Mouse (Mus musculus): Measurements from ENCODE around the gene Insc.

Insc gene

GRCm38 (mm10) chr7:114762660-114763059 is 19.2 kb downstream of the Insc start:
- no peak for DNase-seq (ENCODE audit: low read depth, low spot score)

- DNase-seq (ENCODE audit: low read depth, low spot score): no peak
Observed at GRCm38 (mm10) chr7:114765273-114765672, 21.8 kb downstream of the Insc start.

- DNase-seq (ENCODE audit: low read depth, low spot score): no peak
Observed at GRCm38 (mm10) chr7:114766523-114766922, 23.0 kb downstream of the Insc start.

DNA sequence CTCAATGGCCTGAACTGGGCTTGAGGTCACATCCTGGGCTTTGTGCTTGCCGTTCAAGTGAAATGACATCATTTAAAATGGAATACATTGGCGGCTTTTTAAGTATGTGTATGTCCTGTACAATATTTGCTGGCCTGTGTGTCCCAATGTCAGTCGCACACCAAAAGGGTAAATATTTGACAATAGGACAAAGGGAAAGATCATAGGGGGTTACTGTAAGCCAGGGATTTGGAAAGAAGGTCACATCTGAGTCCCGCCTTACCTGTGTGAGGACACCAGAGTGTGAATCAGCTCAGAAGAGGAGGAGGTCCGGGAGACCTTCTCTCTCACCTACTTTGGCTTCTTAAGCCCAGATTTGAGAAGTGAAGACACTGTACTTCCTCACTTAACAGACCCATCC is 25.0 kb downstream of the Insc start:
- DNase-seq (ENCODE audit: low read depth, low spot score): no peak

GRCm38 (mm10) chr7:114769041-114769440 is 25.5 kb downstream of the Insc start:
- no peak for DNase-seq (ENCODE audit: low read depth, low spot score)

GRCm38 (mm10) chr7:114770586-114770985 is 27.1 kb downstream of the Insc start:
- no peak for DNase-seq (ENCODE audit: low read depth, low spot score)

DNA sequence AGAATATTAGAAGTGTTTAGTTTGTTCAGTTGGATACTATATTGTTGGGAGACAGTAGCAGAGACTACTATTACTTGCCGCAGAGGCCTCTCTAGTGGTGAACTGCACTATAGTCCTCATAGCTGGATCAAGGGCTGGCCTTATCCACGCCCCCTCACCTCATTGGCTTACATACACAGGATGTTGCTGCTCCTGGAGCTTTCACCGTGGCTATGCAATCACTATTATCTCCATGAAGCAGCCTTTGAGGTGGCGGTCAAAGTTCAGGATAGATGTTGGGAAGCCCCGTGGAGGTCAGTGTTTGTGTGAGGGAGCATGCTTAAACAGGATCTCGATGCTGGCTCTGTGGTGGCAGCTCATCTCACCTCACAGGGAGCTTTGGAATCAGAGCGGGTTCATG is 28.3 kb downstream of the Insc start:
- DNase-seq (ENCODE audit: low read depth, low spot score): no peak

GRCm38 (mm10) chr7:114773781-114774180 is 30.3 kb downstream of the Insc start:
- no peak for DNase-seq (ENCODE audit: low read depth, low spot score)

GRCm38 (mm10) chr7:114775856-114776255 is 32.4 kb downstream of the Insc start:
- no peak for DNase-seq (ENCODE audit: low read depth, low spot score)

DNA sequence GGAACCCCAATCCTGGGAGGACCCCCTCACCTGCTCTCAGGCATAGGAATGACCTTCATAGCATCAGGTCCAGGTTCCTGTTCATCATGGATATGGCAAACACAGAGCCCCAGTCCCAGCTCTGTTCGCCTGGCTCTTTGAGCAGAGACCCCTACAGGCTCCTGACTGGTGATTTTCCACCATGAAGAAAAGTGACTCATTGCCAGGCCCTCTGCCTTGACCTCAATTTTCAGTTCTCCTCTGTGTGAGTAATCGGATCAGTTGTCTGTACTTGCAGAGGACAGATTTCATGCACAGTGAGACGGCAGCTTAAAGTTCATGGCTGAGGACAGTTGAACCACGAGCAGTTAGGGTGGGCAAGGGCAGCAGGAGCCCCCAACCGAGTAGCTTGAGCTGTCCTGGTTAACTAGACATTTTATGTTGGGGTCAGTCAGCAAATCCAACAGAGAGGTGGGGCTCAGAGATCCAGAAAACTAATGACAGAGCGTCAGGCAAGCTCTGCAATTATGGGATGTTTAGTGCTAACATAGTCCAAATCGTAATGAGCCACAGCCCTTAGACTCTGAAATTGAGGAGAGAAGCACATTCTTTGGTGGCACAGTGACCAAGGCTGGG is 34.8 kb downstream of the Insc start:
- DNase-seq (ENCODE audit: low read depth, low spot score): no peak

DNA sequence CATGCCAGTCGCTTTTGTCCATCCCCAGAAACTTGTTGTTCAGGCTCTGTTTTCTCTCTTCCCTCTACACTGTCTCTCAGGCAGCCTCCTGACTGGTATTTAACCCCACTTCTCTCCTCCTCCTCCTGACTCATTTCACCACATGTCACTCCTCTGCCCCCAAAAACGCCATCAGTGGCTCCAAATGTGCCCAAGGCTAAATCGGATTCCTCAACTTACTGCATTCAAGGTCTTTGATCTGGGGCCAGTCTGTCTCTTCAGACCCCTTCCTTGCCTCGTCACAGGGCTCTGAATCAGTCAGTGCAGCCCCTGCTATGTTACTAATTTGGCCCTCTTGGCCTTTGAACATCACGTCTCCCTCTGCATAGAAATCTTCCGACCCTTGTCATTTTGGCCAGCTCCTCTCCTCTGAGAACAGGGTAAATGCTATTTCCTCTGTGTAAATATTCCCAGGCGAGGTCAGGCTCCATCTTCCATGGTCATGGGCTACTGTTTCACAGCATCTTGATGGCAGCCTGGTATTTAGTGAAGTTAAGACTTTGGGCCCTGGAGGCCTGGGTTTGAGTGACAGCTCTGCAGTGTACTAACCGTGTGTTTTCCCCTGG is 35.7 kb downstream of the Insc start:
- no peak for DNase-seq (ENCODE audit: low read depth, low spot score)

DNA sequence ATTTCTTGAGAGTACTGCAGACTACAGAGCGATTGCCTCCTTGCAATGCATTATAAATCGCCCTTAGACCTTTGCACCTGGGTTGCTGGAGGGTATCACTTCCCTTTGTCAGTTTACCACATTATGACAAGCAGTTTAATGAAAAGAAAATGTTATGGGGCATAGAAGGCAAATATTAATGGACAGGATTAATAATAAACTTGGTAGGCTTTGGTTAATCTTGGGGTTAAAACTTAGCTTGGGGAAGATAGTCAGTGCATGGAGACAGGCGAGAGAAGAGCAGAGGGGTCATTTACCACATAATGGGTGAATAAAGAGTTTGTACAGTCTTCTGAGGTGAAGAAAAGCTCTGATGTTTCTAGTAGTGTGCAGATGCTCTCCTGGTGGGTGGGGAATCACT is 39.8 kb downstream of the Insc start:
- no peak for DNase-seq (ENCODE audit: low read depth, low spot score)

- no peak for DNase-seq (ENCODE audit: low read depth, low spot score)
Observed at GRCm38 (mm10) chr7:114791087-114791486, 47.6 kb downstream of the Insc start.

GRCm38 (mm10) chr7:114792026-114792425 is 48.5 kb downstream of the Insc start:
- DNase-seq (ENCODE audit: low read depth, low spot score): no peak

DNA sequence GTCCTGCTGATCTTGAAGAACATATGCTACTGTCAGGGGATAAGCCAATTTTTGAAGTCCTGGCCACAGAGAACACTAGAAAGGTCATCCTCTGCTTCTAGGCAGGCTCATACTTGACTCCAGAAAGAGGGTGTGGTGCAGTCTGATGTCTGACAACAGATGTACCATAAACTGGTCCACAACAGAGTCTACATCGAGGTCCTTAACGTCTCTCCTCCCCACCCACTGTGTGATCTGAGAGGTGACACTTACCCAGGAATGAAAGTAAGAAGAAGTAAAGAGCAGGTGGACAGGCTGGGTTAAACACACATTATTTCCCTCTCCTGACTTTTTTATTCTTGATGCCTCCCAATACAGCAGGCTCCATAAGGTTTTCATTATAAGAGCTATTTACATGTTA is 50.9 kb downstream of the Insc start:
- no peak for DNase-seq (ENCODE audit: low read depth, low spot score)

- DNase-seq (ENCODE audit: low read depth, low spot score): no peak
Observed at GRCm38 (mm10) chr7:114802576-114802975, 59.1 kb downstream of the Insc start.

DNA sequence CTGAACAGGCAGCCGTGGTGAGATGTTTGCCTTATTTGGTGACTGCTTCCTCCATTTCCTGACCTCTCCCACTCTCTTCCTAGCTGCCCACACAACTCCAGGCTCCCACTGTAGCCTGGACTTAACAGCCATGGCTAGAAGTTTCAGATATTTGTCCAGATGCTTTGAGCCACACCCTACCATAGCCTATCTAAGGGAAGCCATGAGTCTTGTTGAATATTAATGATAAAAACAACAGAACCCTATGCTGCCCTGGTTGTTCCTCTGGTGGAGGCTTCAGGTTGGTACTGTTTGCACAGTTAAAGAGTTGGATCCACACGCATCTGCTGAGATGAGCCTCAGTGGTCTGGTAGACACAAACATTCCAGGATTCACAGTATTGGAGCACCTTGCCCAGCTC is 61.8 kb downstream of the Insc start:
- no peak for DNase-seq (ENCODE audit: low read depth, low spot score)

GRCm38 (mm10) chr7:114807343-114807742 is 63.8 kb downstream of the Insc start:
- DNase-seq (ENCODE audit: low read depth, low spot score): no peak

DNA sequence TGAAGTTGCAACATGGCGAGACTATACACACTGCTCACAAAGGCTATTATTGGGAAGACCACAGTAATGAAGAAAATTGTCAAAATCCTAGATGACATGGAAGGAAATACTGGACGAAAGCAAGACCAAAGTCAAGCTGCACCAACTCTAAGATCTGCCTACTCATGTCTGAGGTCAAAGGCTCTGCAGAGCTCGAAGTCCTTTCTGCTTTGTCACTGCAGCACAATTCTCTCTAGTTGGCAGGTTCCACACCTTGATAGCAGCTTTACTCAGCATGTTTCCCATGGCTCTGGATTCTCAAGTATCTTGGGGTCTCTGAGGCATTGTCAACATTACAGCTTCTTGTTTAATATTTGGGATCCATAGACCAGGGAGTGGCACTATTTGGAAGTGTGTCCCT is 64.8 kb downstream of the Insc start:
- DNase-seq (ENCODE audit: low read depth, low spot score): no peak

GRCm38 (mm10) chr7:114817291-114817806 is 73.9 kb downstream of the Insc start:
- peak; percentile 89 for DNase-seq (ENCODE audit: low read depth, low spot score)

GRCm38 (mm10) chr7:114817879-114818278 is 74.4 kb downstream of the Insc start:
- DNase-seq (ENCODE audit: low read depth, low spot score): no peak

DNA sequence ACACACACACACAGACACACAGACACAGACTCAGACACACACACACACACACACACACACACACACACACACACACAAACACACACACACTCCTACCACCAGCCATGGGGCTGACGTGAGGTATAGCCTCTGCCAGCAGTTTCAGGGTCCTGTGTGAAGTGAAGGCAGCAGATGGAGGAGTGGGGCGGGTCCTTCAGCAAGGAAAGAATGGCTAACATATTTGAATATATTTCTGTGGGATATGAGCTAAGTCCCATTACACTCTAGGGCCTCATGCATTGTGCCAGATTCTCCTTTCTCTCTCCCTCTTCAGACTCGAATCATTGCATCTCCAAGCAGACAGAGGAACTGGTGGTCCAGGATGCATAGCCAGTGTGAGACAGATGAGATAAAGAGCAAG is 74.9 kb downstream of the Insc start:
- no peak for DNase-seq (ENCODE audit: low read depth, low spot score)

DNA sequence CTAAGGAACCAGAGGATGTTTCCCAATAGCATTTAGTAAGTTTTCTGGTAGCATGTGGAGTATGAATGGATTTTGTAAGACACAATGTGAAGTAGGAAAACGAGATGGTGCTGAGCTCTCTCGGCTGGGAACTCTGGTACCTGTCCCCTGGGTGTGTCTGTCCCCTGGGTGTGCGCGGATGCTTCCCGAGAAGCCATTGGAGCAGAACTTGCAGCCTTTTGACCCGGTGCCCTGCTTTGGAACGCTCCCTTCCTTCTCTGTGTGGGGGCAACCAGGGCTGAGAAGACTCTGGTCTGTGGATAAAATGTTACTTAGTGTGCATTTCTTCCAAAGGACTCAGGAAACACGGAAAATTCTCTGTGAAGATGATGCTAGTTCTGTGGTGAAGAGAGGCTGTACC is 75.3 kb downstream of the Insc start:
- DNase-seq (ENCODE audit: low read depth, low spot score): no peak

GRCm38 (mm10) chr7:114822736-114823135 is 79.2 kb downstream of the Insc start:
- no peak for DNase-seq (ENCODE audit: low read depth, low spot score)
